Mouse (Mus musculus) heart, adult 11 months (tissue): ENCODE results near the gene Mknk2.
A peak's percentile ranks its signal among the peaks of the same experiment; 100 is the strongest.

Experiments used
- DNase-seq: peaks from one replicate; pipeline ENCODE4 v3.0.0; 2022

Mknk2 gene

GRCm38 (mm10) chr10:80677942-80678436 lies at the start of gene Mknk2:
Gene Mknk2 (minus strand): TSS chr10:80678112.
- DNase-seq: peak; percentile 100

- DNase-seq: no peak
Measured at GRCm38 (mm10) chr10:80717281-80717680, 39.4 kb upstream of the Mknk2 start.

GRCm38 (mm10) chr10:80710834-80711233 lies 32.9 kb upstream of the Mknk2 start:
- DNase-seq: no peak

- DNase-seq: no peak
Measured at GRCm38 (mm10) chr10:80705479-80705878, 27.6 kb upstream of the Mknk2 start.

- no peak for DNase-seq
Measured at GRCm38 (mm10) chr10:80705033-80705432, 27.1 kb upstream of the Mknk2 start.

- DNase-seq: no peak
Measured at GRCm38 (mm10) chr10:80704418-80704817, 26.5 kb upstream of the Mknk2 start.

- DNase-seq: peak; percentile 96
Measured at GRCm38 (mm10) chr10:80703643-80704042, 25.7 kb upstream of the Mknk2 start.

- DNase-seq: peak; percentile 100
Measured at GRCm38 (mm10) chr10:80702536-80703390, 24.9 kb upstream of the Mknk2 start.

GRCm38 (mm10) chr10:80701721-80702535 lies 24.0 kb upstream of the Mknk2 start, which contains the start of the genes Mob3a and Izumo4:
Gene Mob3a (minus strand): TSS chr10:80701977.
Gene Izumo4 (plus strand): TSS chr10:80702184.
- DNase-seq: peak; percentile 100

- no peak for DNase-seq
Measured at GRCm38 (mm10) chr10:80700732-80701131, 22.8 kb upstream of the Mknk2 start.

GRCm38 (mm10) chr10:80700038-80700504 lies 22.2 kb upstream of the Mknk2 start:
- no peak for DNase-seq

GRCm38 (mm10) chr10:80698605-80699004 lies 20.7 kb upstream of the Mknk2 start:
- DNase-seq: no peak

GRCm38 (mm10) chr10:80697812-80698211 lies 19.9 kb upstream of the Mknk2 start:
- no peak for DNase-seq

- no peak for DNase-seq
Measured at GRCm38 (mm10) chr10:80697393-80697787, 19.5 kb upstream of the Mknk2 start.

GRCm38 (mm10) chr10:80696502-80697392 lies 18.8 kb upstream of the Mknk2 start:
- DNase-seq: no peak

- no peak for DNase-seq
Measured at GRCm38 (mm10) chr10:80695801-80696501, 18.0 kb upstream of the Mknk2 start.

GRCm38 (mm10) chr10:80695186-80695585 lies 17.3 kb upstream of the Mknk2 start:
- DNase-seq: peak; percentile 99

- DNase-seq: no peak
Measured at GRCm38 (mm10) chr10:80694159-80694938, 16.4 kb upstream of the Mknk2 start.

GRCm38 (mm10) chr10:80693401-80694045 lies 15.6 kb upstream of the Mknk2 start:
- DNase-seq: peak; percentile 94
